In the genomic region with DNA sequence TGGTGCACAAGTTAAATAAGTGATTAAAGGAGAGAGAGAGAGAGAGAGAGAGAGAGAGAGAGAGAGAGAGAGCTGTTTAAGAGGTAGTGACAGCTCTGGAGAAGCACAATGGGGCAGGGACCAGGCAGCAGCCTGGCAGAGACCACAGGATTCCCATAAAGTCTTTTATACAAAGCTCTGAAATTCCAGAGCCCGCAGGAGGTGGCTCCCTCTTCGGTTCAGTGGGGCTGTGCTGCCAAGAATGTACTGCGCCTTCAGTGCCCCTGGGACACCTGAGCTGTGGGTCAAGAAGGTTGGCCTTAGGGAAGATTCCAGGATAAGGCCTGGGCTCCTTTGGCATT, we compare ENCODE assay signal across 9 mouse cellular contexts. TPM values are rescaled to one million over a fixed set of nuclear protein-coding genes. Genes with fewer than 3 reads are reported as not detected.
DNase-seq lines count a peak whose midpoint lies in the region; ATAC-seq and TF ChIP-seq lines count a peak whose summit lies in the region.
"Had no signal": no experiment of that assay in that cellular context is flagged by ENCODE, and none has a peak within 500 bp of the region (broad histone marks: within the 10 kb centered on the region; RNA-seq: fewer than 3 reads in every experiment).

No protein-coding gene starts in this region.

- ATAC-seq in lung, embryonic 14.5 days (ENCODE audit: insufficient read depth): peak; percentile 33; the same call in 1 of the 2 replicates
- ATAC-seq in kidney, embryonic 14.5 days (ENCODE audit: low FRiP score, low TSS enrichment): peak; percentile 48; the same call in 1 of the 2 replicates
- no peak for ATAC-seq in hindbrain, embryonic 11.5 days (ENCODE audit: low FRiP score)

- H3K27me3 ChIP-seq in lung, embryonic 14.5 days (ENCODE audit: insufficient read depth, low read length): no peaks in the 10 kb centered on the region
- H3K27me3 ChIP-seq in embryonic facial prominence, embryonic 10.5 days (replicated peaks; ENCODE audit: low read depth, poor library complexity, severe bottlenecking): no peaks in the 10 kb centered on the region
- no peaks in the 10 kb centered on the region for H3K27me3 ChIP-seq in kidney, embryonic 14.5 days (ENCODE audit: control insufficient read depth, insufficient read depth, low read length)
- H3K27me3 ChIP-seq in hindbrain, embryonic 11.5 days (ENCODE audit: control insufficient read depth, insufficient read depth, low read length): no peaks in the 10 kb centered on the region
- H3K27me3 ChIP-seq: hindbrain, embryonic 13.5 days had no signal

- peaks cover 28% of the 10 kb centered on the region; the same call in 1 of the 2 replicates for H3K4me1 ChIP-seq in lung, embryonic 14.5 days (ENCODE audit: insufficient read depth)
- H3K4me1 ChIP-seq in embryonic facial prominence, embryonic 10.5 days: peaks cover 12% of the 10 kb centered on the region
- peaks cover 10% of the 10 kb centered on the region; the same call in 1 of the 2 replicates for H3K4me1 ChIP-seq in kidney, embryonic 14.5 days (ENCODE audit: control insufficient read depth, insufficient read depth, low read length)
- no peaks in the 10 kb centered on the region for H3K4me1 ChIP-seq in hindbrain, embryonic 11.5 days (replicated peaks; ENCODE audit: control insufficient read depth, insufficient read depth, low read length)

- H3K4me3 ChIP-seq in lung, embryonic 14.5 days (ENCODE audit: low read depth, low read length): no peak overlapping the region
- no peak overlapping the region for H3K4me3 ChIP-seq in embryonic facial prominence, embryonic 10.5 days
- H3K4me3 ChIP-seq in kidney, embryonic 14.5 days (ENCODE audit: low read length): no peak overlapping the region
- no peak overlapping the region for H3K4me3 ChIP-seq in hindbrain, embryonic 11.5 days (ENCODE audit: low read depth, low read length)
- H3K4me3 ChIP-seq: hindbrain, embryonic 13.5 days had no signal

- peak overlapping the region; percentile 77 for H3K27ac ChIP-seq in lung, embryonic 14.5 days (ENCODE audit: low read depth)
- no peak overlapping the region; the same call in 1 of the 2 replicates for H3K27ac ChIP-seq in embryonic facial prominence, embryonic 10.5 days (replicated peaks)
- H3K27ac ChIP-seq in kidney, embryonic 14.5 days (ENCODE audit: low read depth, low read length): peak overlapping the region; percentile 65
- H3K27ac ChIP-seq in hindbrain, embryonic 11.5 days (ENCODE audit: low read depth, low read length): no peak overlapping the region
- H3K27ac ChIP-seq: hindbrain, embryonic 13.5 days had no signal

- H3K36me3 ChIP-seq in lung, embryonic 14.5 days (ENCODE audit: insufficient read depth): no peaks in the 10 kb centered on the region
- no peaks in the 10 kb centered on the region for H3K36me3 ChIP-seq in embryonic facial prominence, embryonic 10.5 days (replicated peaks)
- no peaks in the 10 kb centered on the region for H3K36me3 ChIP-seq in kidney, embryonic 14.5 days (ENCODE audit: control insufficient read depth, insufficient read depth, low read length)
- H3K36me3 ChIP-seq in hindbrain, embryonic 11.5 days (ENCODE audit: control insufficient read depth, insufficient read depth, low read length): no peaks in the 10 kb centered on the region
- H3K36me3 ChIP-seq: hindbrain, embryonic 13.5 days had no signal

- 16% methylated on average over 3 of the region's 3 CpGs for WGBS in lung, embryonic 14.5 days
- WGBS in embryonic facial prominence, embryonic 10.5 days: 13% methylated on average over 3 of the region's 3 CpGs
- WGBS in kidney, embryonic 14.5 days: 9% methylated on average over 3 of the region's 3 CpGs
- WGBS in hindbrain, embryonic 11.5 days: 12% methylated on average over 3 of the region's 3 CpGs

- no peaks in the 10 kb centered on the region for H3K9me3 ChIP-seq in lung, embryonic 14.5 days (ENCODE audit: low read depth, low read length)
- H3K9me3 ChIP-seq in embryonic facial prominence, embryonic 10.5 days: no peaks in the 10 kb centered on the region
- no peaks in the 10 kb centered on the region for H3K9me3 ChIP-seq in kidney, embryonic 14.5 days (ENCODE audit: control insufficient read depth, low read length)
- no peaks in the 10 kb centered on the region for H3K9me3 ChIP-seq in hindbrain, embryonic 11.5 days (ENCODE audit: control insufficient read depth, low read length)
- H3K9me3 ChIP-seq: hindbrain, embryonic 13.5 days had no signal

- H3K4me2 ChIP-seq in lung, embryonic 14.5 days: no peak overlapping the region
- H3K4me2 ChIP-seq in kidney, embryonic 14.5 days (replicated peaks; ENCODE audit: low read depth, low read length): no peak overlapping the region
- H3K4me2 ChIP-seq in hindbrain, embryonic 11.5 days (replicated peaks; ENCODE audit: low read depth, low read length): no peak overlapping the region
- H3K4me2 ChIP-seq: hindbrain, embryonic 13.5 days had no signal

- no peak overlapping the region for H3K9ac ChIP-seq in lung, embryonic 14.5 days
- no peak overlapping the region for H3K9ac ChIP-seq in kidney, embryonic 14.5 days (ENCODE audit: low read depth, low read length)
- H3K9ac ChIP-seq in hindbrain, embryonic 11.5 days (ENCODE audit: low read depth, low read length): no peak overlapping the region
- H3K9ac ChIP-seq: hindbrain, embryonic 13.5 days had no signal

- peak; percentile 18; the same call in 1 of the 2 replicates for TF ChIP-seq CTCF in lung, embryonic 14.5 days (IDR thresholded peaks at IDR 0.05; ENCODE audit: low read depth)

- peak; percentile 57 for DNase-seq in lung, embryonic 14.5 days
- no peak for DNase-seq in lung, postnatal 14 days
- DNase-seq in embryonic facial prominence, embryonic 10.5 days (ENCODE audit: low spot score): peak; percentile 19
- DNase-seq in retina, embryonic 14.5 days (ENCODE audit: low spot score): peak; percentile 43
- no peak for DNase-seq in adrenal gland, adult 2 months
- DNase-seq in cerebellum, postnatal 36 days: no peak
- no peak for DNase-seq in hindbrain, embryonic 11.5 days (ENCODE audit: low spot score)

RNA-seq across cellular contexts. Expression of gene Ezr, which starts 30.2 kb away (rescaled TPM):
- 97.1 and 97.3 TPM in 2 replicates for polyA plus RNA-seq in lung, embryonic 14.5 days (2014; fragmentation: Nextera tagmentation; extraction: Ambion mirVana)
- 51.6 and 55.0 TPM in 2 replicates for polyA plus RNA-seq in embryonic facial prominence, embryonic 10.5 days (2016; fragmentation: Nextera tagmentation; extraction: Ambion mirVana)
- polyA plus RNA-seq in kidney, embryonic 14.5 days (2014; fragmentation: Nextera tagmentation; extraction: Ambion mirVana): 96.7 and 158 TPM in 2 replicates
- 10 to 100 TPM; 23.2 to 27.3 TPM for total RNA-seq in adrenal gland, adult 2 months (2021)
- polyA plus RNA-seq in adrenal gland, adult 2 months (2012; rRNA removed): 5.6 and 6.2 TPM in 2 replicates
- polyA plus RNA-seq in hindbrain, embryonic 11.5 days (2014; fragmentation: Nextera tagmentation; extraction: Ambion mirVana): 73.8 and 91.1 TPM in 2 replicates

Comparison
In these comparisons a context has a peak if more than half of its experiments do, and no peak if none do; other contexts are left out.
1. DNase-seq: peak in lung, embryonic 14.5 days (single experiment), embryonic facial prominence, embryonic 10.5 days (single experiment) and retina, embryonic 14.5 days (single experiment); none in lung, postnatal 14 days (single experiment), adrenal gland, adult 2 months (single experiment), cerebellum, postnatal 36 days (0 of 2) and hindbrain, embryonic 11.5 days (single experiment).
2. H3K27ac ChIP-seq: peak in lung, embryonic 14.5 days (single experiment) and kidney, embryonic 14.5 days (single experiment); none in embryonic facial prominence, embryonic 10.5 days (single experiment) and hindbrain, embryonic 11.5 days (single experiment).